Mouse (Mus musculus) forebrain, embryonic 10.5 days (tissue): ENCODE data around the gene Aaed1. TPM values are rescaled to one million over a fixed set of nuclear protein-coding genes. Genes with fewer than 3 reads are reported as not detected.

Experiments
- DNase-seq: peaks from one replicate; pipeline ENCODE4 v3.0.0-alpha.2; 2017; ENCODE audit warnings: low spot score; ENCODE audit errors: extremely low spot score
- H3K27ac ChIP-seq: fragments of 300-500 bp; sonication (generic); 2 replicates; pipeline ENCODE4 v1.5.1; 2016; ENCODE audit warnings: mild to moderate bottlenecking
- H3K27me3 ChIP-seq: fragments of 300-500 bp; sonication (generic); 2 replicates; pipeline ENCODE4 v1.6.1; 2016; ENCODE audit warnings: mild to moderate bottlenecking; ENCODE audit not compliant: poor library complexity, severe bottlenecking
- H3K36me3 ChIP-seq: fragments of 300-500 bp; sonication (generic); replicated peaks from 2 replicates; pipeline ENCODE4 v1.6.1; 2016; ENCODE audit warnings: mild to moderate bottlenecking, moderate library complexity
- H3K4me1 ChIP-seq: fragments of 300-500 bp; sonication (generic); 2 replicates; pipeline ENCODE4 v1.6.1; 2016
- H3K4me3 ChIP-seq: fragments of 300-500 bp; sonication (generic); 2 replicates; pipeline ENCODE4 v1.5.1; 2016; ENCODE audit warnings: mild to moderate bottlenecking, moderate library complexity
- H3K9me3 ChIP-seq: fragments of 300-500 bp; sonication (generic); 2 replicates; pipeline ENCODE4 v1.6.1; 2016; ENCODE audit warnings: mild to moderate bottlenecking, moderate library complexity
- WGBS: fragments of 180-500 bp; shearing (Covaris S2); methylation state at CpG from one replicate; pipeline ENCODE4 v1.1.7; 2016; 5-methylcytosine and 5-hydroxymethylcytosine counted together
- polyA plus RNA-seq: library from polyadenylated mRNA; unstranded; fragments of >200 nt; fragmentation: Nextera tagmentation; extraction: Ambion mirVana; gene quantifications from 2 replicates; pipeline ENCODE4 v1.2.1, GENCODE M21; 2016

Aaed1 gene
- polyA plus RNA-seq, 1 experiment from 2014 or later = 26.3 TPM

DNA sequence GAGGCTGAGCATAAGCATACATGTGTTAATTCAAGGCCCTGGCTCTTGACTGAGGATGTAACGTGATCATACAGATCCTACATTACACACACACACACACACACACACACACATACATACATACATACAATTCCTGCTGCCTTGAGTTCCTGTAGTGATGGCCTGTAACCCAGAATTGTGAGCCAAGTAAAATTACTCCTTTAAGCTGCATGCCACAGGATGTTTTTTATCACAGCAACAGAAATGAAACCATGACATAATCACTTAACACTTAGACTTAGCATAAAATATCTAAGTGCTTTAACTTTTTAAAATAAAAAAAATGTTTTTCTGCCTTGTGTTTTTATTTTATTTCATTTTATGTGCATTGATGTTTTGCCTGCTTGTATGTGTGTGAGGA lies 13.4 kb downstream of the Aaed1 start:
- no peaks in the 10 kb centered on the region for H3K27me3 ChIP-seq
- no peaks in the 10 kb centered on the region for H3K4me1 ChIP-seq
- H3K4me3 ChIP-seq = no peak overlapping the region
- 92% methylated on average over 1 of the region's 1 CpGs for WGBS
- DNase-seq = no peak
- no peaks in the 10 kb centered on the region for H3K9me3 ChIP-seq
- no peak overlapping the region for H3K27ac ChIP-seq
- H3K36me3 ChIP-seq = peaks cover 9% of the 10 kb centered on the region

DNA sequence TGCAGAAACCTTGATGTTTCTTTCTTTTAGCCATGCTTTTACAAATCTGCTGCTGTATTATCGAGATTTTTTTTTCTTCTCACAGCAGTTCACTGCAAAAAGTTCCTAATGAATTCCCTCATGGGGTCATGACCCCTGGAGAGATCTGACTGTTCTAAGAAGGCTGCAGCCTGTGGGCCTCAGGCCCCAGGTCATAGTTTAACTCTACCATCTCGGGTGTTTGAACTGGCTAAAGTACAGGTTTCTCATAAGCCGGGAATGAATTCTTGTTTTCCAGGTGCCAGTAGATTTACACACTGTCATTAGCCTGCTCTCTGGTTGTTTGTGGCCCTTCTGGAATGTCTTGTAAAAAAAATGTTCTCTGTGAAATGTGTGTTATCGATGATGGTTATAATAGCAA lies 25.7 kb downstream of the Aaed1 start:
- no peak overlapping the region for H3K27ac ChIP-seq
- peaks cover 17% of the 10 kb centered on the region for H3K4me1 ChIP-seq
- WGBS = 45% methylated on average over 4 of the region's 4 CpGs
- no peaks in the 10 kb centered on the region for H3K27me3 ChIP-seq
- peaks cover 2% of the 10 kb centered on the region; the same call in 1 of the 2 replicates for H3K36me3 ChIP-seq
- no peak overlapping the region for H3K4me3 ChIP-seq
- peaks cover 5% of the 10 kb centered on the region; the same call in 1 of the 2 replicates for H3K9me3 ChIP-seq
- DNase-seq = no peak

DNA sequence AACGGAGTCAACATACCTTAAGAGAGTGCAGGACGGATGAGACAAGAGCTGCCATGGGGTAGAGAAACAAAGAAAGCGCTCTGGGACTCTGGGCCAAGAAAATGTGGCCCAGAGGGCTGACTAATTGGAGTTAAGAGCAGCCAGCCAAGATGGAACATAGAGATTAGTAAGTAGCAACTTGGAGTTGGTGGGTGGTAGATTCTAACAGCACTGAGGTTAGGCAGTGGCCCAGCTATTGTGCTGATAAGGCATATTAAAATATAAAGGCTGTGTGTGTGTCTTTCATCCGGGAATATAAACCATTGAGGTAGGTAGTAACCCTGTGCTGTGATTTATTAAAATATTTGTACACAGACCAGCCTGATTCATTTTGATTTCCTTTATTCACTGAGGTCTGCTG lies 26.2 kb downstream of the Aaed1 start:
- 62% methylated on average over 4 of the region's 4 CpGs for WGBS
- no peak for DNase-seq
- peaks cover 17% of the 10 kb centered on the region for H3K4me1 ChIP-seq
- H3K9me3 ChIP-seq = peaks cover 5% of the 10 kb centered on the region; the same call in 1 of the 2 replicates
- no peaks in the 10 kb centered on the region; the same call in 1 of the 2 replicates for H3K36me3 ChIP-seq
- H3K4me3 ChIP-seq = no peak overlapping the region
- no peaks in the 10 kb centered on the region for H3K27me3 ChIP-seq
- H3K27ac ChIP-seq = no peak overlapping the region

DNA sequence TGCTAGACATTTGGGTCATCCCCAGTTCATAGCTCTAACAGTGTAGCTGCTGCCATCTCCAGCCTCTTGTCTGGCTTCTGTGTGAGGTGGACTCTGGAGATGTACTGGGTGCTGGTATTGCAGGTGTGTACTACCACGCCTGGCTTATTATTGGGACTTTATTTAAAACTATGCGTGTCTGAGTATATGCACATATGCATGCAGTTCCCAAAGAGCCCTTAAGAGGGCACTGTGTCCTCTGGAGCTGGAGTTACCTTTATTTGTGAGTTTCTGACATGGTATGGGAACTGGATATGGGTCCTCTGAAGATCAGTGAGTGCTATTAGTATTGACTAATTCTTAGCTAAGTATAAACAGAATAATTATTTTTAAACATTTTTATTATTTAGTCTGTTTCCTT lies 27.8 kb downstream of the Aaed1 start:
- Histone ChIP-seq H3K27ac (no peak overlapping the region), H3K27me3 (no peaks in the 10 kb centered on the region), H3K9me3 (peaks cover 5% of the 10 kb centered on the region; the same call in 1 of the 2 replicates), H3K4me1 (peaks cover 17% of the 10 kb centered on the region), H3K36me3 (no peaks in the 10 kb centered on the region), H3K4me3 (no peak overlapping the region)
- no peak for DNase-seq
- WGBS = 93% methylated on average over 2 of the region's 2 CpGs

DNA sequence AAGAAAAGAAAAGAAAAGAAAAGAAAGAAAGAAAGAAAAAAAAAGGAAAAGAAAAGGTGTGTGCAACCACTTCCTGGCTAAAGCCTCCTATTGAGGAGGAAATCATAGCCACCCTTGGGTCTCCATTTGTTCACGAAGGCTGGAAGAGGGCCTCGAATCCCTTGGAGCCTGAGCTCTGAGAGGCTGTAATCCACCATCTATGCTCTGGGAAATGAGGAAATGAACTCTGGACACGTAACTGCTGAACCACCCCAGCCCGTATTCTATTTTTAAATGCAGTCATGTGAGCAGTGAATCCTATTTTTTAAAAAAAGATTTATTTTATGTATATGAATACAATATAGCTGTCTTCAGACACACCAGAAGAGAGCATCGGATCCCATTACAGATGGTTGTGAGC lies 31.6 kb downstream of the Aaed1 start:
- Histone ChIP-seq H3K9me3 (peaks cover 5% of the 10 kb centered on the region; the same call in 1 of the 2 replicates), H3K27me3 (peaks cover 19% of the 10 kb centered on the region), H3K36me3 (no peaks in the 10 kb centered on the region), H3K4me3 (no peak overlapping the region), H3K4me1 (peaks cover 1% of the 10 kb centered on the region), H3K27ac (no peak overlapping the region)
- DNase-seq = no peak
- WGBS = 91% methylated on average over 5 of the region's 5 CpGs

- H3K9me3 ChIP-seq = no peaks in the 10 kb centered on the region
- DNase-seq = no peak
- peak overlapping the region; percentile 84 for H3K4me3 ChIP-seq
- peaks cover 34% of the 10 kb centered on the region for H3K27me3 ChIP-seq
- H3K36me3 ChIP-seq = no peaks in the 10 kb centered on the region
- 10% methylated on average over 9 of the region's 9 CpGs for WGBS
- H3K4me1 ChIP-seq = peaks cover 26% of the 10 kb centered on the region
- H3K27ac ChIP-seq = peak overlapping the region; percentile 90
Measured at GRCm38 (mm10) chr13:64275754-64276127, 36.8 kb downstream of the Aaed1 start.

GRCm38 (mm10) chr13:64274879-64275753 lies 37.4 kb downstream of the Aaed1 start, which contains the start of gene Cdc14b:
Cdc14b (minus strand) TSS chr13:64275290.
- peaks cover 34% of the 10 kb centered on the region for H3K27me3 ChIP-seq
- H3K9me3 ChIP-seq = no peaks in the 10 kb centered on the region
- peak within 1 kb of the TSS; percentile 84 for H3K4me3 ChIP-seq
- peaks cover 26% of the 10 kb centered on the region for H3K4me1 ChIP-seq
- under 1% methylated on average over 57 of the region's 57 CpGs for WGBS
- peak within 1 kb of the TSS; percentile 90 for H3K27ac ChIP-seq
- peak; percentile 93 for DNase-seq
- no peaks in the 10 kb centered on the region for H3K36me3 ChIP-seq

- Histone ChIP-seq H3K9me3 (no peaks in the 10 kb centered on the region), H3K36me3 (no peaks in the 10 kb centered on the region), H3K4me3 (peak overlapping the region; percentile 84), H3K27ac (peak overlapping the region; percentile 90), H3K27me3 (peaks cover 34% of the 10 kb centered on the region), H3K4me1 (peaks cover 26% of the 10 kb centered on the region)
- DNase-seq = peak; percentile 38
- under 1% methylated on average over 90 of the region's 95 CpGs for WGBS
Measured at GRCm38 (mm10) chr13:64273891-64274844, 38.3 kb downstream of the Aaed1 start.

DNA sequence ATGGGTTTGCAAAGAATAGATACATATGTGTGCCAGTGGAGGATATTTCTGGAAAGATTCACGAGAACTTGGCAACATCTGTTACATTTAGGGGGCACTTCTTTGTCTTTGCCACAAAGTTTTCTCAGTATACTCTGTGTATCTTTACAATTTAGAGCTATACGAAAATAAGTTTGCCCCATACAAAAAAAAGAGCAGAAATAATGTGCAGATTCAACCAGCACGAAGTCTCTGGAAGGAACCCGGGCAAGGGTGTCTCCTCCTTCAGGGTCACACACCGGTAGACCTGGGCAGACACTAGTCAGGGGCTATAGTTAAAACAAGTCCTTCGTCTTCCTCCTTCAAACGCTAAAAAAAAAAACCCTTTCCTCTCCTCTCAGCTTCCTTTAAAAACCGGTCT lies 39.2 kb downstream of the Aaed1 start:
- 56% methylated on average over 8 of the region's 8 CpGs for WGBS
- no peak for DNase-seq
- H3K9me3 ChIP-seq = no peaks in the 10 kb centered on the region
- peaks cover 34% of the 10 kb centered on the region for H3K27me3 ChIP-seq
- no peaks in the 10 kb centered on the region for H3K36me3 ChIP-seq
- H3K4me1 ChIP-seq = peaks cover 26% of the 10 kb centered on the region
- H3K4me3 ChIP-seq = peak overlapping the region; percentile 84
- no peak overlapping the region for H3K27ac ChIP-seq

DNA sequence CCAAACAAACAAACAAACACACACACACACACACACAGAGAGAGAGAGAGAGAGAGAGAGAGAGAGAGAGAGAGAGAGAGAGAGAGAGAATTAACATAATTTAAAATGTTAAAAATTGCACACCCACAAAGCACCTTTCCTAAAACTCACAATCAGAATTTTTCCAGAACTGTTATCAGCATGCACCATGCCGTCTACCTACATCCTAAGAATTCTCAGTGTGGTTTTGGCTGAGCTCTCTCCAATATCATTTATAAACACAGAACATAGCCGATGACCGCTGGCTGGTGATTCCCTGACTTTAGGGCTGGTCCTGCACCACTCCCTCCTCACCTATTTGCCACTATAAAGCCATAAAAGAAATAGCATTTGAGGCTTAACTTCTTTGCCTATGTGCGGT lies 44.1 kb downstream of the Aaed1 start:
- H3K9me3 ChIP-seq = no peaks in the 10 kb centered on the region; the same call in 1 of the 2 replicates
- no peak for DNase-seq
- H3K4me3 ChIP-seq = no peak overlapping the region
- no peak overlapping the region for H3K27ac ChIP-seq
- WGBS = 87% methylated on average over 4 of the region's 4 CpGs
- H3K27me3 ChIP-seq = peaks cover 5% of the 10 kb centered on the region
- H3K4me1 ChIP-seq = peaks cover 12% of the 10 kb centered on the region
- no peaks in the 10 kb centered on the region for H3K36me3 ChIP-seq

GRCm38 (mm10) chr13:64267151-64267550 lies 45.4 kb downstream of the Aaed1 start:
- Histone ChIP-seq H3K27ac (no peak overlapping the region), H3K4me3 (no peak overlapping the region), H3K36me3 (no peaks in the 10 kb centered on the region), H3K9me3 (no peaks in the 10 kb centered on the region; the same call in 1 of the 2 replicates), H3K27me3 (no peaks in the 10 kb centered on the region), H3K4me1 (peaks cover 8% of the 10 kb centered on the region)
- no peak for DNase-seq
- 39% methylated on average over 9 of the region's 9 CpGs for WGBS

DNA sequence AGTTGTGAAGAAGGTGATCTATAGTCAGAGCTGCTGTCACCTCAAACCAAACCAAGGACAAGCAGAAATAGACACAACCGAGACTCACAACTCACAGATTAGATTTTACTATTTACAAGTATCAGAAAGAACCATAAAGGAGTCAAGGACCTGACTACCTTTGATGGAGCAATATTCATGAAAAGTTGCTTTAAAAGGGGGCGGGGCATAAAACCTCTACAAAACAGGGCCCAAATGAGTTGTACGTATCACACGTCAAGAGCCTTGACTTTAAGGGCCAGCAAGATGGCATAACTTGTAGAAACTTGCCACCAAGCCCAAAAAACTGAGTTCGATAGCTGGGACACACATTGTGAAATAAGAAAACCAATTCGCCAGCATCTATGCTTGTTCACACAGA lies 47.9 kb downstream of the Aaed1 start:
- Histone ChIP-seq H3K27me3 (no peaks in the 10 kb centered on the region), H3K27ac (no peak overlapping the region), H3K4me1 (peaks cover 8% of the 10 kb centered on the region), H3K36me3 (no peaks in the 10 kb centered on the region), H3K9me3 (no peaks in the 10 kb centered on the region; the same call in 1 of the 2 replicates), H3K4me3 (no peak overlapping the region)
- no peak for DNase-seq
- 92% methylated on average over 6 of the region's 6 CpGs for WGBS
